Mouse (Mus musculus) midbrain, embryonic 12.5 days (tissue): ENCODE data around the gene Prkag1. TPM values are rescaled to one million over a fixed set of nuclear protein-coding genes. Genes with fewer than 3 reads are reported as not detected.

Experiments
- ATAC-seq: fragments of 200-750 bp; cut with Nextera tagmentation; 2 replicates; pipeline ENCODE4 v1.8.0; 2017; ENCODE audit warnings: low read depth, moderate TSS enrichment, moderate library complexity; ENCODE audit not compliant: low FRiP score
- H3K27ac ChIP-seq: fragments of 300-500 bp; sonication (generic); replicated peaks from 2 replicates; pipeline ENCODE4 v1.5.1; 2016; ENCODE audit warnings: mild to moderate bottlenecking
- H3K27me3 ChIP-seq: fragments of 300-500 bp; sonication (generic); 2 replicates; pipeline ENCODE4 v1.6.1; 2016; ENCODE audit warnings: mild to moderate bottlenecking
- H3K36me3 ChIP-seq: fragments of 300-500 bp; sonication (generic); 2 replicates; pipeline ENCODE4 v1.6.1; 2016
- H3K4me1 ChIP-seq: fragments of 300-500 bp; sonication (generic); 2 replicates; pipeline ENCODE4 v1.6.1; 2016
- H3K4me2 ChIP-seq: fragments of 300-500 bp; sonication (generic); replicated peaks from 2 replicates; pipeline ENCODE4 v1.6.1; 2016; ENCODE audit warnings: mild to moderate bottlenecking, moderate library complexity
- H3K4me3 ChIP-seq: fragments of 300-500 bp; sonication (generic); 2 replicates; pipeline ENCODE4 v1.5.1; 2016; ENCODE audit warnings: mild to moderate bottlenecking
- H3K9ac ChIP-seq: fragments of 300-500 bp; sonication (generic); replicated peaks from 2 replicates; pipeline ENCODE4 v1.6.1; 2016; ENCODE audit warnings: mild to moderate bottlenecking, moderate library complexity
- H3K9me3 ChIP-seq: fragments of 300-500 bp; sonication (generic); 2 replicates; pipeline ENCODE4 v1.6.1; 2016; ENCODE audit warnings: mild to moderate bottlenecking
- WGBS: fragments of 180-500 bp; shearing (Covaris S2); methylation state at CpG from one replicate; pipeline ENCODE4 v1.1.7; 2016; 5-methylcytosine and 5-hydroxymethylcytosine counted together
- polyA plus RNA-seq: library from polyadenylated mRNA; unstranded; fragments of >200 nt; fragmentation: Nextera tagmentation; extraction: Ambion mirVana; gene quantifications from 2 replicates; pipeline ENCODE4 v1.2.1, GENCODE M21; 2016

The Prkag1 gene
- polyA plus RNA-seq, 1 experiment from 2014 or later = 83.1 TPM

DNA sequence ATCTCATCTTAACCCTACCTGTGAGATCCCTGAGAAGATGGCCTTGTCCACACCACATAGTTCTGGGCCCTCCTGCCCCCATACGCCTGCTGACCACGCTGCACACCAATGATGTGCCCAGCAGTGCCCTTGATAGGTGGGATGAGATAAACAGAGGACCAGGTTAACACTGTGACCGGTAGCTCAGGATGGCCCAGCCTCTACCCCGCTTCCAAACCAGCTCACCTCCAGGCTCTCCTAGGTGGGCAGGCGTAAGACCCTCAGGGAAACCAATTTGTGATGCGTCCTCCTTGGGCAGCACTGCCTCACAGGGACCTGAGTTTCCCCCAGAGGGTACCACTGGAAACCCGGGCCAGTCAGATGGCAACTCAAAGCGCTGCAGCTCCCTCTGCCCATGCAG is 34.5 kb upstream of the Prkag1 start:
- Histone ChIP-seq H3K4me2 (no peak overlapping the region), H3K4me1 (peaks cover 35% of the 10 kb centered on the region), H3K4me3 (no peak overlapping the region), H3K27ac (no peak overlapping the region), H3K9ac (no peak overlapping the region), H3K9me3 (no peaks in the 10 kb centered on the region), H3K27me3 (no peaks in the 10 kb centered on the region), H3K36me3 (peaks cover 60% of the 10 kb centered on the region)
- 94% methylated on average over 8 of the region's 8 CpGs for WGBS
- ATAC-seq = no peak

DNA sequence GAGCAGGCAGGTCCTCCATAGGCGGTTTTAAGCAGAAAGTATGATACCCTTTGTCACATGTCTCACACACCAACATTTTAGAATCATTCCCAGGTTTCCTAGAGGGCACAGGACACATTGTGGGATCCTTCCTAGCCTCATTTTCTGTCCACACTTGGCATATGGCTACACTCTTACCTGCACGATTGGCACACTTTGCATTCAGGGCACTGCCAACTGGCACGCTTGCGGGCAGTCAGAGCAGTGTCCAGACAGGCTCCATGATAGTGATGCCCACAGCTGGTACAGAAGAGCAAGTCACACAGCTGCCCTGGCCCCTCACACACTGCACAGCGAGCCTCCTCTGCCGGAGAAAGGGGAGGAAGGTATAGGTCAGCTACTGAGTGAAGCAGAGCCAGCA is 33.6 kb upstream of the Prkag1 start:
- Histone ChIP-seq H3K27ac (no peak overlapping the region), H3K4me2 (no peak overlapping the region), H3K27me3 (no peaks in the 10 kb centered on the region), H3K4me1 (peaks cover 29% of the 10 kb centered on the region), H3K4me3 (no peak overlapping the region), H3K9me3 (no peaks in the 10 kb centered on the region), H3K9ac (no peak overlapping the region), H3K36me3 (peaks cover 68% of the 10 kb centered on the region)
- no peak for ATAC-seq
- 98% methylated on average over 6 of the region's 6 CpGs for WGBS

DNA sequence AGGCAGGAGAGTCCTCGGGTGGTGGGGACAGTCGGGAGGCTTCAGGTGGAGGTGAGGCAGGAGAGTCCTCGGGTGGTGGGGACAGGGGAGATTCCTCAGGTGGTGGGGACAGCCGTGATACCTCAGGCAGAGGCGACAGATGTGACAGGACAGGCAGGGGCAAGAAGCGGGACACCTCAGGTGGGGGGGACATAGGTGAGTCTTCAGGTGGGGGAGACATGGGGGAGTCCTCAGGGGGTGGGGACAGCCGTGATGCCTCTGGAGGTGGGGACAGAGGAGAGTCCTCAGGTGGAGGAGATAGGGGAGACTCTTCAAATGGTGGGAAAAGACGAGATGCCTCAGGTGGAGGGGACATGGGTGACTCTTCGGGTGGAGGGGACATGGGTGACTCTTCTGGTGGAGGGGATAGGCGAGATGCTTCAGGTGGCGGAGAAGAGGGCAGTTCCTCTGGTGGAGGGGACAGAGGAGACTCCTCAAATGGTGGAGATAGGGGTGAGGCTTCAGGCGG is 32.2 kb upstream of the Prkag1 start:
- WGBS = 89% methylated on average over 12 of the region's 12 CpGs
- H3K36me3 ChIP-seq = peaks cover 81% of the 10 kb centered on the region
- H3K27me3 ChIP-seq = no peaks in the 10 kb centered on the region

DNA sequence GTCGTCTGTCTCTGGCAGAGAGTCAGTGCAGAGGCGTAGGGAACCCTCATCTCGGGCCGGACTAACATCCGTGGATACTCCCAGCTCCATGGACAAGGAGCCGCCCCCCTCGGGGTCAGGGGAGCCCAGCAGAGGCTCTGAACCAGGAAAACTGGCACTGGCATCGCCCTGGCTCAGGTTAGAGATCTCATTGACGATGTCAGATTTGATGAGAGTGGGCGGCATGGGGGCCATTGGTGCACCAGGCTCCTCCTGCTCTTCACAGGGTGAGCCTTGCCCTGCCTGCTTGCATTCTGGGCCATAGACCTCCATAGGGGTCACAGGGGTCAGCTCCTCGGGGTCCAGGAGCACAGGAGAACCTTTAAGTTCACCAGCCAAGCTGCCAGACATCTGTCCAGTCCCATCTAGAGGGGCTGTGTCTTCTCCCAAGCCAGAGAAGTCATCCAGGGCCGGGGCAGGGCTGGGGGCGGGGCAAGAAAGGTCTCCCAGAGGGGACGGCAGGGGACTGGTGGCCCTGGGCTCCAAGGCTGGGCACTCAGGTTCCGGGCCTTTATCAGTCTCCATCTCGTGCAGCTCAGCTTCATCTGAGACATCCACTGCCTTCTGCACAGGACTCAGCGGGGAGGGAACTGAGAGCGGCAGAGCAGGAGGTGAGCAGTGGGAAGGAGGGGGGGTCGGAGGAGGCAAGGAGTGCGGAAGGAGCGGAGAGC is 30.5 kb upstream of the Prkag1 start:
- Histone ChIP-seq H3K27ac (no peak overlapping the region), H3K4me1 (no peaks in the 10 kb centered on the region), H3K4me2 (no peak overlapping the region), H3K4me3 (no peak overlapping the region), H3K36me3 (peaks cover 98% of the 10 kb centered on the region), H3K27me3 (no peaks in the 10 kb centered on the region), H3K9me3 (no peaks in the 10 kb centered on the region), H3K9ac (no peak overlapping the region)
- WGBS = 90% methylated on average over 21 of the region's 21 CpGs
- no peak for ATAC-seq

More for the DNA sequence above, 32.2 kb upstream of the Prkag1 start:
- Histone ChIP-seq H3K9me3 (no peaks in the 10 kb centered on the region), H3K9ac (no peak overlapping the region), H3K4me3 (no peak overlapping the region), H3K4me2 (no peak overlapping the region), H3K27ac (no peak overlapping the region), H3K4me1 (peaks cover 15% of the 10 kb centered on the region)
- ATAC-seq = no peak

DNA sequence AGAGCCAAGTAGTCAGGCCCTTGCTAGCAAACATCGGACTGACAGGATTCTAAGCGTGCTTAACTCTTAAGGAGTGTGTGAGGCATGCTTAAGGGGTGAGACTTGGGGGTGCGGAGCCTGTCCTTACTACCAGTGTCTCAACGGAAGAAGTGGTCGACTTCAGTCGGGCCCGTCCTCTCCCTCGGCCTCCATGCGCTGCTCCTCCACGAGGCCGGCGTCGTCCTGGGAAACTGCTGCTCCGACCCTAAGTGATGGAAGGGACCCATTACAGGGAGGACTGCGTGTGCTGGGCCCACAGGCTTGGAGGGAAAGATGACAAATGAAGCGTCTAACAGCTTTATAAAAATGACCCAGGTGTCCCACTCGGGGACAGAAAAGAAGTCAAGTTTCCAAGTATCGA is 29.6 kb upstream of the Prkag1 start:
- 94% methylated on average over 18 of the region's 18 CpGs for WGBS
- no peak overlapping the region for H3K4me2 ChIP-seq
- H3K9ac ChIP-seq = no peak overlapping the region
- peaks cover 99% of the 10 kb centered on the region for H3K36me3 ChIP-seq
- H3K27me3 ChIP-seq = no peaks in the 10 kb centered on the region
- no peaks in the 10 kb centered on the region for H3K4me1 ChIP-seq
- no peak overlapping the region for H3K4me3 ChIP-seq
- no peak for ATAC-seq
- H3K9me3 ChIP-seq = no peaks in the 10 kb centered on the region
- no peak overlapping the region for H3K27ac ChIP-seq

DNA sequence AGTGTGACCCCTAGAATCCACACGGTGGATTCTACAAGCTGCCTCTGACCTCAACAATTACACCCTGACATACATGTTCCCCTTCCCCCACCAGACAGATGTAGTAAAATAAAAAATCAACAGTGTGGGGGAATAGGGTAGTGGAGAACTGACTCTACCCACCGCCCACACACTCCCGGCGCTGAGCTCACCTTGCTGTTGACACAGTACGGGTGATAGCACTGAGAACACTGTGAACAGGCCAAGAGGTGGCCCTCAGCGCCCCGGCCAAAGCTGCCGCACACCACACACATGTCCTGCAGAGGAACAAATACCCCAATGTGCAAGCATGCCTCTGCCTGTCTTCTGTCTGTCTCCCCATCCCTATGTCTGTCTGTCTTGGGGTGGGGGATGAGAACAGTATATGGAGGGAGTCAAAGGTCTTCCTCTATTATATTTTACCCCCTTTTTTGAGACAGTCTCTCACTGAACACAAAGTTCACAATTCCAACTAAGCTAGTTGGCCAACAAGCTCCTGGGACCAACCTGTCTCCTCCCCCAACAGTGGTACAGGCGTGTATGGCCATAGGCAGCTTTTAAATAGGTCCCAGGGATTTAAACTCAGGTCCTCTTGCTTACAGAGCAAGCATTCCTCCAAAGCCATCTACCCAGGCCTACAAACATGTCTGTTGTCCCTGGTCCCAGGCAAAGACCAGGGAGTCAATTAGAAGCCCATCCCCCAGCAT is 28.2 kb upstream of the Prkag1 start:
- H3K36me3 ChIP-seq = peaks cover 99% of the 10 kb centered on the region
- H3K9ac ChIP-seq = no peak overlapping the region
- no peak for ATAC-seq
- no peaks in the 10 kb centered on the region for H3K4me1 ChIP-seq
- no peak overlapping the region for H3K4me2 ChIP-seq
- H3K9me3 ChIP-seq = no peaks in the 10 kb centered on the region
- WGBS = 84% methylated on average over 9 of the region's 9 CpGs
- no peaks in the 10 kb centered on the region for H3K27me3 ChIP-seq
- no peak overlapping the region for H3K27ac ChIP-seq
- H3K4me3 ChIP-seq = no peak overlapping the region

DNA sequence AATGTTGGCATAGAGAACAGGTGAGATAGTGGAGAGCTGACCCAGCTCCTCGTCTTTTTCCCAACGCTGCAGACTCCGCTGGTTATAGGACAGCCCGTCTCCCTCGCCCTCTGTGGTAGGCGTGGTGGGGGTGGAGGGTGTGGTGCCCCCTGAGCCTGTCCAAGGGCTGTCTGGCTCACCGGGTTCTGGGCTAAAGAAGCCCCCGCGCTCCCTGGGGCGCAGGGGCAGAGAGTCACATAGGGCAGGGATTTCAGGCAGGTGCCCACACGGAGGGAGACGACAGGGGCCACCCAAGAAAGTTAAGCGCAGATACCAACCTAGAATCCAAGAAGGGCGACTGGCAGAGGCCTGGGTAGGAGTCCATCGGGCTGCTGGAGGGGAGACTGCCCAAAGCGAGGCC is 22.9 kb upstream of the Prkag1 start:
- no peaks in the 10 kb centered on the region for H3K4me1 ChIP-seq
- 95% methylated on average over 16 of the region's 16 CpGs for WGBS
- H3K4me2 ChIP-seq = no peak overlapping the region
- H3K9me3 ChIP-seq = no peaks in the 10 kb centered on the region
- H3K27me3 ChIP-seq = no peaks in the 10 kb centered on the region
- no peak for ATAC-seq
- peaks cover 99% of the 10 kb centered on the region for H3K36me3 ChIP-seq
- no peak overlapping the region for H3K9ac ChIP-seq
- H3K4me3 ChIP-seq = no peak overlapping the region
- H3K27ac ChIP-seq = no peak overlapping the region

DNA sequence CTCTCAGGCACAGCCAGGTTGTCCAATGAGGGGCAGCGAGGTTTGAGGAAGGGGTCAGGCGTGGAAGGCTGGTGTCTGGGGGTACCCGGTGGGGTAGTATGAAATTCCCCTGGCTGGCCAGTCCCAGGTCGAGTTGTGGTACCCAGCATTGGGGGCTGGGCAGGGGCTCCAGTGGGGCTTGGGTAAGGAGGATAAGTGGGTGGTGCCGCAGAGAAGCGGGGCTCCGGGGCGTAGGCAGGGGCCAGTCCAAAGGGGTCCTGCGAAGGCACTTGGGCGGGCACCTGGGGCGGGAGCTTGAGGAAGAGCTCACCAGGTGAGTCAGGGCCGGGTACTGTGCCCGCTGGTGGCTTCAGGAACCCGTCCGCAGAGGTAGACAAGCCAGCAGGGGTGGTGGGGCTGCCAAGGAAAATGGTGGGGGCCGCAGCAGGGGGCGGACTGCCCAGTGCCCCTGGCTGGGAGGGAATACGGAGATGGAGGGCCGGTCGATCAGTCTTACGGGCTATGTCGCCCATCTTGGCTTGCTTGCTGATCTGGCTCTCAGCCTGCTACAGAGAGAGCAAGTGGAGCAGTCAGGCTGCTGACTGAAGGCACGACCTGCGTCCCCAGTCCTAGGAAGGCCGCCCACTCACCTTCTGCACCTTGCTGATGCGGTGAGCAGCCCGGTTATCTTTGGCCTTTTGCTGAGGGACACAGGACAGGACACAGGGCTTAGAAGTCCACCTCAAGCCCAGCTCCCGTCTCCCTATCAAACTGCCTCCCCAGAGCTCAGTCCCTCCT is 22.0 kb upstream of the Prkag1 start:
- H3K4me3 ChIP-seq = no peak overlapping the region
- no peak overlapping the region for H3K9ac ChIP-seq
- H3K4me1 ChIP-seq = no peaks in the 10 kb centered on the region
- no peaks in the 10 kb centered on the region for H3K9me3 ChIP-seq
- H3K27ac ChIP-seq = no peak overlapping the region
- peaks cover 100% of the 10 kb centered on the region for H3K36me3 ChIP-seq
- no peak for ATAC-seq
- no peak overlapping the region for H3K4me2 ChIP-seq
- no peaks in the 10 kb centered on the region for H3K27me3 ChIP-seq
- WGBS = 94% methylated on average over 28 of the region's 28 CpGs

DNA sequence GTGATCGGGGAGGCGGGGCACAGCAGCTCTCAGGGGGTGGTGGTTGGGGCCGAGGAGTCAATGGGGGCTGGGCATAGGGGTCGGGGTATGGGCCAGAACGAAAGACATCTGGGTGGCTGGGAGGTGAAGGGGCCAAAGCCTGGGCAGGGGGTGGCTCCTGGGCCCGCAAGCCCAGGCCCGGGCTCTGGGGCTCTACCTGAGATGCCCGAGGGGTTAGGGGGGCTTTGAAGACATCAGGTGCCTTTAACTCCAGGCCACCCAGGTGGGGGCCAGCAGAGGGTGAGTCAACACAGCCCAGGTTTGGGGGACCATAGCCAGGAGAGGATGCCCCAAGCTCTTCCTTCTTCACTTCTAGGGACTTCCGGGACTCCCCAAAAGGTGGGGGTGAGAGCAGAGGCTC is 21.4 kb upstream of the Prkag1 start:
- Histone ChIP-seq H3K4me2 (no peak overlapping the region), H3K27ac (no peak overlapping the region), H3K4me3 (no peak overlapping the region), H3K36me3 (peaks cover 100% of the 10 kb centered on the region), H3K9ac (no peak overlapping the region), H3K9me3 (no peaks in the 10 kb centered on the region), H3K27me3 (no peaks in the 10 kb centered on the region), H3K4me1 (no peaks in the 10 kb centered on the region)
- 87% methylated on average over 9 of the region's 9 CpGs for WGBS
- no peak for ATAC-seq

DNA sequence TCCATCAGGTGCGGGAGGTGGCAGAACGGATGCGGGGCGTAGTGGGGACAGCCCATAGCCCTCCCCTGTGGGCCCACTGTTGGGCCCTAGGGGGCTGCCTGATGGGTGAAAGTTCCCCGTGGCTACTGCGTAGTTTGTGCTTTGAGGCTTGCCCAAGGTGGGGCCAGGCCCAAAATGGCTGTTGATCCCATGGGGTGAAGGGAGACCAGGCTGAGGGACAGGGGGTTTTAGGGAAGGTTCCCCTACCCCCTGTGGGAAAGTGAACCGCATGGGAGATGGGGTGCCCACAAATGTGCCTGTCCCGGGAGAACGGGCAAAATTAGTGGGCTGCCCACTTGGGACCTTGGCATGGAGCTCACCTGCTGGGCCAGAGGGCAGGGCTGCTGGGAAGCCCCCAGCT is 20.8 kb upstream of the Prkag1 start:
- H3K27me3 ChIP-seq = no peaks in the 10 kb centered on the region
- no peak overlapping the region for H3K4me3 ChIP-seq
- H3K27ac ChIP-seq = no peak overlapping the region
- H3K9me3 ChIP-seq = no peaks in the 10 kb centered on the region
- H3K4me2 ChIP-seq = no peak overlapping the region
- peaks cover 100% of the 10 kb centered on the region for H3K36me3 ChIP-seq
- H3K9ac ChIP-seq = no peak overlapping the region
- ATAC-seq = no peak
- 95% methylated on average over 9 of the region's 9 CpGs for WGBS
- no peaks in the 10 kb centered on the region for H3K4me1 ChIP-seq

DNA sequence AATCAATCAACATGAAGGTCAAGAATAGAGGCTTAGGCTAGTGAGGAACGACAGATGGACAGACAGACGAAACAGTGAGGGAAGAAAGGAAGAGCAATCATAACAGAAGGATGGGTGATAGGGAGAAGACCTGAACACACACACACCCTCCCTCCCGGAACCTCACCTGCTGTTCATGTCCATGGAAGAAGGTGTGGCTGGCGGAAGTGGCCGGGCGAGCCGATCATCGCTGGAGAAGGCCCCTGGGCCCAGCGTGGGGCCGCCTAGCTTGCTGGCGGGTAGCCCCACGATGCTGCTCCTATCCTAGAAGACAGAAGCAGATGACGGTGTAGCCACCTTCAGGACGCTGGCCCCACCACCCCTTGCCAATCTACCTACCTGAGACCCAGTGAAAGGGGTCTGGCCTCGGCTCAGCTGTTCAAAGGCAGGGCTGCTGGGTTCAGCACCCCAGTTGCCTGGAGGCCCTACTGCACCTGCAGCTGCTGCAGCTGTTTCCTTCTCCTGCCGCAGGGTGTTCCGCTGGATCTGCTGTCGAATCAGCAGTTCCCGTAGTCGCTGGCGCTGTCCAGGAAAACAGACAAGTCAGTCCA is 20.0 kb upstream of the Prkag1 start:
- Histone ChIP-seq H3K9me3 (no peaks in the 10 kb centered on the region), H3K27ac (no peak overlapping the region), H3K36me3 (peaks cover 100% of the 10 kb centered on the region), H3K4me3 (no peak overlapping the region), H3K27me3 (no peaks in the 10 kb centered on the region), H3K9ac (no peak overlapping the region), H3K4me2 (no peak overlapping the region), H3K4me1 (no peaks in the 10 kb centered on the region)
- WGBS = 94% methylated on average over 19 of the region's 21 CpGs
- no peak for ATAC-seq

DNA sequence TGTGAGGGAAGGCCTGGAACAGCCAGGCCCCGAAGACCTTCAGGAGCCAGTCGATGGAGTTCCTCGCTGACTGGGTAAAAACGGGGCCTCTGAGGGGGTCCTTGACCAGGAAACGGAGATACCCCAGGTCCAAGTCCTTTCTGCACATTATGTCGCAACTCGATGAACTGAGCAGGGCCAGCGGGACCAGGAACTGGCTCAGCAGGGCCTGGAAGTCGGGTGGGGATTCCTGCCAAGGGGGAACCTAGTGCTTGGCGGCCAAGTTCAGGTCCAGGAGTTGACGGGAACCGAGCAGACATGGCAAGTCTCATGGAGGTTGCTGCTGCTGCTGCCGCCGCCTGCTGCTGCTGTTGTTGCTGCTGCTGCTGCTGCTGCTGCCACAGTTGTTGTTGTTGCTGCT is 19.3 kb upstream of the Prkag1 start:
- ATAC-seq = no peak
- no peaks in the 10 kb centered on the region for H3K27me3 ChIP-seq
- WGBS = 92% methylated on average over 14 of the region's 14 CpGs
- no peak overlapping the region for H3K4me2 ChIP-seq
- H3K4me3 ChIP-seq = no peak overlapping the region
- H3K9ac ChIP-seq = no peak overlapping the region
- H3K4me1 ChIP-seq = no peaks in the 10 kb centered on the region
- H3K9me3 ChIP-seq = no peaks in the 10 kb centered on the region
- no peak overlapping the region for H3K27ac ChIP-seq
- H3K36me3 ChIP-seq = peaks cover 100% of the 10 kb centered on the region
